Mouse (Mus musculus) embryo, embryonic 10.5 days (tissue): ENCODE measurements at regions not wholly inside any gene's neighbourhood (a gene's known extent, or its start where the extent isn't known, plus 50 kb on each side); places are given as distances from the start of the nearest gene placed in this dataset.

ENCODE experiments used
- DNase-seq: peaks from one replicate; pipeline ENCODE4 v3.0.0-alpha.2; 2015; ENCODE audit warnings: low spot score

DNA sequence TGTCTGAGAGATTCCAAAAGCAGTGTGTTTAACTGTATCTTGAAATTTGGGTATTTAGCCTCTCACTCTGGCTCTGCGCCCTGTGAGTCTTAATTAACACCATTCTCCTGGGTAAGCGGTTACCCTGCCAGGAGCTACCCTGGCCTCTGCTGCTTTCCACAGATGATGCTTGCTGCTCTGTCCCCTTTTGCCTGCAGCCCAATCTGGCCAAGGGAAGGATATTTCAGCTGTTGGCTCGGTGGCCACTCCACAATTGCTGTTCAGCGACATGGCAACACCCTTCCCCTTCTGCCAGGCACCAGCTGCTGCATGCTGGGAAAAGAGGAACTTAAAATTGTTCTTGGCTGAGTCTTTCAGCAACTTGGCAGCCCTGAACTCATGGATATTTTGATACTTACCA, 707.4 kb upstream of the Tmpo start:
- DNase-seq = no peak

DNA sequence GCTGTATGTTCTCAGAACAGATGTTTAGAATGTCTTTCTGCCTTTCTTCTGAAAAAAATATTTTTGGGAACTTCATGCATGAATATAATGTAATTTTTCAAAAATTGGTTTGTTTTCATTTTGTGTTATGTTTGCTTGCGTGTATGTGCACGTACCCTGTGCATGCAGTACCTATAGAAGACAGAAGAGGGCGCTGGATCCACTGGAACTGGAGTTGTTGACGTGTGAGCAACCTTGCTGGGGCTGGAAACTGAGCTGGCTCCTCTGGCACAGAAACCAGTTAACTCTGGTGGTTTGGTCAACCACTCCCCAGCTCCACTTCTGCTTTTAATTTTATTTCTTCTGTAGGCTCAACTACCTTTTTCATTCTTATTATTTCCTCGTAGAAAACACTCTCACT, 702.0 kb upstream of the Tmpo start:
- DNase-seq = peak; percentile 53

DNA sequence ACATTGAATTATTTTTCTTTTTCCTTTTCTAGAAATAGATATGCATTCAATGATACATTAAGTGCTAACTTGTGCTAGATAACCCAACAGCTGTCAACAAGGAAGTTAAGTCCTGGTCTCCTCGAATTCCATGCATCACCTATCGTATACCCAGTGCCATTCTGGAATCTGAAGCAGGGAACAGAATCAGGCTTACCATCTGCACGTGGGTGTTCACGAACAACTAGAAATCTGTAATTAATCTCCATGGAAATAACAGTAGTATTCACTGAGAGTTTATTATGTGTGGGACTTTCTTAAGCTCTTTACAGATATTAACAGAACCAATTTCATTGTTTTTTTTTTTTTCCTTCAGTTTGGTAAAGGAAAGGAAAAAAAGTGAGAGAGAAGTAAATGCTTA, 701.4 kb upstream of the Tmpo start:
- DNase-seq = no peak

DNA sequence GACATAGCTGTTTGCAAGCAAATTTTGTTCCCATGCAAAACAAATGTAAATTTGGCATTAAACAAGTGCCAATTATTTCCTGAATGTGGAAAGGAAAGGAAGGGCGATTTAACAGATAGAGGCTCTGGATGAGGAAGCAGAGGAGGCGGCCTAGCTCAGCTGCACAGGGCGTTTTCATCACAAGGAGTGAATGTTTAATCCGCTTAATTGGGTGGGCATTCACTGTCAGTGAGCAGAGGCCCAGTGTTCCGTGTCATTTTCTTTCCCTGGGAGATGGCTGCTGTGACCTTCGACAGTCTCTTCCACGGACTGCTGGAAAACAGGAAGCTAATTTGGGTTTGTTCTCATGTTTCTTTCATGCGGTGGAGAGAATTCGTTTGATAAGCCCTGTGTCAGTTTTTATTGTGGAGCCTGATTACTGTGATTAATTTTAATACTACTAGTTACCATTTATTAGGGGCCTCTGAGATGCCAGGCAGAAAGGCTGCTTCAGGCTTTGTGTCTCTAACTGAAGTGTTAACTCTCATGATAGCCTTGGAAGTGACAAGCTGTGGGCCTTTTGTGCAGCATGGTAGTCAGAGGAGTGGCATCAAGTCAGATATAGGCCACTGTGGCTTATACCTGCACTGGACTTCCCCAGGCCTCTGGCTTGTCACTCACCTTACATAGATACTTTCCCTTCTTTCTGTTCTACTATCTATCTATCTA, 700.6 kb upstream of the Tmpo start:
- peak; percentile 28 for DNase-seq

DNA sequence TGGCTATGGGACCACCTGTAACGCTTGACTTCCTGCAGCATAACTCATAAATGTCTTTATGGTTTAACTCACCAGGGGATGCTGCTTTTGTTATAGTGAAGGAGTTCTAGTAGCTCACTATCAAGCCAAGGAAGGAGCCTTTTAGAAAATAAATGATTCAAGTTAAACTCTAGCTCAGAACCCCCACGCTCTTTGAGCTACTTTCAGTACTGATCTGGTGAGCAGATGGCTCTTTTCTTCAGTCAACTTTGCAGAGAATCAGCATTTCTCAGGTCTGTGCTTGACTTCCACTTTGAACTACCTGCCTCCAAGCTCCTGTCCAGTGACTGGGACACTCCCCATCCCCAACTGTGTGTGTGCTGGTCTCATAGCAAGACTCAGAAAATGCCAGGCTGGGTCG, 694.3 kb upstream of the Tmpo start:
- no peak for DNase-seq

DNA sequence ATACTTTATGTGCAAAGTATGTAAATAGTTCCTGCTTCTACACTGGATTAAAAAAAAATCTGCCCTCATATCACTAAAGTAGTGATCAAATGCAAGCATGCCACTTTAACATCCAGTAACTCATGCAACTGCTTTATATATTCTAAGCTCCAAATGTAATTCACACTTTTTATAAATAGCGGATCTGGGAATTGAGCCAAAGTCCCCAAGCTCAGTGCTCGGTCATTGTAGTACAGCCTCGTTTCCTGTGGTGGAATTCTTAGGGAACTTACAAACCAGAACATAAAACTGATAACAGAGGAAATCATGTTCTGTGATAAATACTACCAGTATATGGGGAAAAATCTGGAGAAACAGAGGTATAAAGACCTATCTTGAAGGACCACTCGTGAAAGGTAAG, 690.1 kb upstream of the Tmpo start:
- no peak for DNase-seq

DNA sequence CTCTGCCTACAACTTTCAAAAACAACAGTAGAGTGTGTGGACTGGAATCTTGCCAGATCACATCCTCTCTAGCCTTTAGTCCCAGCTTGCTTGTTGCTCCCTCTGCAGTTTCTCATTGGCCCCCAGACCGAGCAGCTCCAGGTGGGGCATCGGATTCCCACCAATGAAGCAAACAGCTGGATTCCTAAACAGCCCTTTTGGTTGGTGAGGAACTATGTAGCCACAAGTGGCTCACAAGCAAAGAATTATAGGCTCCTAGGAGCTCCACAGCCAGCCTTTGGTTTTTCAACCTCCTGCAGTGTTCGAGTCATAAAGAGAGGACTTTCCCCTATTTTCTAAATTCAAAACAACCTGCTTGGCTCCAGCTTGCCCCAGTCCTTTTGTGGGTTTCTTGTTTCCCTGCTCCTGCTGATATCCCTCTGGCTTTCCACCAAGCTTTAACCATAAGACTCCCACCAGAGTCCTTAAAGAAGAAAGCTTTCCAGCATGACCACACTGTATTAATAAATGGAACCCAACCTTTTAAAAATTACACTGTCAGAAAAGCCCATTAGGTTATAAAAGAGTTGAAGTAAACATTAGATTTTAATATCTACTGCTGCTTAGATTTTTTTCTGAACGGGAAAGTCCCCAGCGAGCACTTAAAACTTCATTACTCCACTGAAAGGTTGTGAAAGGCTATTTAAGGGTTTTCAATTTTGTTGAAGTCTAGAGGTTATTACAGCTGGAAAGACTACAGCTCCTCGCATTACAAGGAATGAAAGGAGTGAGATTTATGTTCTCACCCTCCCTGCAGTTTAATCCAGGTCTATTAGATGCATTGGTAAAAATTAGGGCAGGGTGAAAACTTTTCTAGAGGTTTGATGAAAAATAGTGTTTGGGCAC, 677.8 kb upstream of the Tmpo start:
- peak; percentile 7 for DNase-seq

DNA sequence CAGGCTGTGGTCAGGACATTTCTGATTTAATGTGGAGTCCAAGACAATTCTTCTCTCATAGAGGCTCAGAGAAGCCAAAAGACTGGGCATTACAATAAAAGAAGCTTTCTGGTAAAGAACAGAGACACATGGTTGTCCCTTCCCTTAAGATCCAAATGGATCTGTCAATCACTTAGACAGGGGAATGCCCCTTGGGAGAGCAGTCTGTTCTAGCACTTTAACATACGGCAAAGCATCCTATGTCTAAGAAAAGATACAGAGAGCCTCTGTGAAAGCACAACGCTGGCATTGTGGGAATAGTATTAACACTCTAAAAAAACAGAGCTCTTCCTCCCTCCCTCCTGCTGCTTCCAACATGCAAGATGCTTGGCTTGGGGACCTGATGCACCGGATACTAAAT, 646.0 kb upstream of the Tmpo start:
- DNase-seq = peak; percentile 26

DNA sequence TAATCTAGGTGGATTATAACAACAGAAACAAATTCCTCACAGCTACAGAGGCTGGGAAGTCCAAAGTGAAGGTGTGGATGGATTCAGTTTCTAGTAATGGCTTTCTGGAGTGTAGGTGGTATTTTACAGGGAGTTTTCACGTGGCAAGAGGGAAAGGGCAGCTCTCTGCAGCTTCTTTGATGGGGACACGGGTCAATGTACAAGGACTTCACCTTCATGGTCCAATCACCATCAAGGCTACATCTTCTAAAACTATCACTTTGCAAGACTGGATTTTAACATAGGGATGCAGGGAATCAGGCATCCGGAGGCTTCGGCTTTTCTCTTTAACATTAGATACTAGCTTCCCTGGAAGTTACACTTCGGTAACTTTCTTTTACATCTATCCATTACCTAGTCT, 642.4 kb upstream of the Tmpo start:
- DNase-seq = no peak

DNA sequence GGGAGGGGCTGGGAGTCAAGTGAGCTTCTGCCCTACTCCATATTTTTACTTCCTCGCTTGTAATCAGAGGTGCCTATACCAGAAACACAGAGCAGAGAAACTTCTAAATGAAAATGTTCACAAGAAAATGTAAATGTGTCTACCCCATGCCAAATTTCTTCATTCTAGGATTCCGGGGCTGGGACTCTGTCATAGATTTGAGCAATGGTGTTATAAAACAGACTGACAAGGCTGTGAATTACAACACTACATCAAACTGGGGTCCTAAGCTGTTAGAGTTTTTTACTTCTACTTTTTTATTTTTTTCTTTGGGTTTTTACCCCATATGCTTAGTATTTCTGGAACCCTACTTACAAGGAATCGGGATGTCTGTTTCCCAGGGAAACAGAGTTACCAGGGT, 623.8 kb upstream of the Tmpo start:
- DNase-seq = no peak
